Mouse (Mus musculus): Measurements from ENCODE around the gene Slc25a29.

The Slc25a29 gene

GRCm38 (mm10) chr12:108794979-108795537, 40.6 kb downstream of the Slc25a29 start:
- WGBS = 3% methylated on average over 9 of the region's 9 CpGs

GRCm38 (mm10) chr12:108794078-108794711, 41.5 kb downstream of the Slc25a29 start:
- WGBS = 1% methylated on average over 56 of the region's 94 CpGs

- WGBS = under 1% methylated on average over 44 of the region's 71 CpGs
Measured at GRCm38 (mm10) chr12:108793453-108793941, 42.2 kb downstream of the Slc25a29 start.

DNA sequence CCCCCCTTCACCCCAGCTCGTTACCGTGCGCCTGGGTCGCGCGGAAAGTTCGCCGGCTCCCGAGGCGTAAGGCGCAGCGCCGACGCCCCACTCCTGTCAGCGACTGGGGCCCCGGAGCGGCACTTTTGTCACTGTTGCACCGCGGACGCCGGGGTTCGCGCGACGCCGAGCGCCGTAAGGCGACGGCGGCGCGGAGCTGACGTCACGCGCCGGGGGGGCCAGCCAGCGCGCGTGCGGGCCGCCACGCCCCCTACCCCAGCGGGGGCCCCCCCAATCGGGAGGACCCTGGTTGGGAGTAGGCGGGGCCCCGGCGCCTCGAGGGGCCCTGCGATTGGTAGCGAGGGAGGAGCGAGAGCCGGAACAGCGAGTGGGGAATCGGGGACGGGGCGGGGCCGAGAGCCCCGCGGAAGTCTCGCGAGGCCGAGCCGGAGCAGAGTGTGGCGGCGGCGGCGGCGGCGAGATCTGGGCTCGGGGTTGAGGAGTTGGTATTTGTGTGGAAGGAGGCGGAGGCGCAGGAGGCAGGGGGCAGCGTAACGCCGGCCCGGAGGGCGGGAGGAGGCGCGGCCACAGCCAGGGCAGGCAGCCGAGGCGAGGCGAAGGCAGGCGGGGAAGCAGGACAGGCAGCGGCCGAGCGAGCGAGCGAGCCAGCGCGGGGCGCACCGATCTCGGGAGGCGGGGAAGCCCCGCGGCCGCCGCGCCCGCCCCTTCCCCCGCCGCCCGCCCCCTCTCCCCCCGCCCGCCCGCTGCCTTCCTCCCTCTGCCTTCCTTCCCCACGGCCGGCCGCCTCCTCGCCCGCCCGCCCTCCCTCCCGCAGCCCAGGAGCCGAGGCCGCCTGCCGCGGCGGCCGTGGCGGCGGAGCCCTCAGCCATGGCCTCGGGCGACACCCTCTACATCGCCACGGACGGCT, 42.9 kb downstream of the Slc25a29 start, which contains the start of gene Yy1:
Yy1 (plus strand) TSS at position 428 of the 907 bp plus-strand sequence.
- WGBS = under 1% methylated on average over 87 of the region's 127 CpGs

GRCm38 (mm10) chr12:108792152-108792545, 43.5 kb downstream of the Slc25a29 start:
- WGBS = under 1% methylated on average over 52 of the region's 52 CpGs

GRCm38 (mm10) chr12:108787329-108787728, 48.4 kb downstream of the Slc25a29 start:
- 66% methylated on average over 2 of the region's 2 CpGs for WGBS

GRCm38 (mm10) chr12:108785161-108785560, 50.5 kb downstream of the Slc25a29 start:
- WGBS = 96% methylated on average over 4 of the region's 4 CpGs

- WGBS = 97% methylated on average over 7 of the region's 7 CpGs
Measured at GRCm38 (mm10) chr12:108780108-108780877, 55.4 kb downstream of the Slc25a29 start.

Measured in cerebral cortex, adult 2 months (tissue).